Mouse (Mus musculus): ENCODE measurements around the gene Gm16253.

GRCm38 (mm10) chr3:96575272-96575984, 1.4 kb upstream of the Gm16253 start:
- TF ChIP-seq CTCF (IDR thresholded peaks at IDR 0.05; ENCODE audit: control insufficient read depth, insufficient read depth, insufficient read length) (no peak), MAX (IDR thresholded peaks at IDR 0.05) (no peak), MYOG (IDR thresholded peaks at IDR 0.05; ENCODE audit: control insufficient read depth, extremely low read depth, insufficient read length) (no peak), USF1 (IDR thresholded peaks at IDR 0.05; ENCODE audit: low read depth) (no peak), FOSL1 (IDR thresholded peaks at IDR 0.05; ENCODE audit: insufficient read depth, low read length, poor library complexity, severe bottlenecking) (no peak), MYOD1 (IDR thresholded peaks at IDR 0.05; ENCODE audit: control insufficient read depth, insufficient read length, low read depth) (no peak), CEBPB (IDR thresholded peaks at IDR 0.05; ENCODE audit: low read depth) (no peak)
